Mouse (Mus musculus) erythroblast, embryonic 14.5 days (primary cell): ENCODE data around the gene Sgip1.

Source experiments
- GATA1 ChIP-seq: IDR thresholded peaks from 2 replicates; pipeline ENCODE4 v1.6.1; 2012; ENCODE audit warnings: low read length, inconsistent platforms, mixed read lengths
- TAL1 ChIP-seq: IDR thresholded peaks from 3 replicates; pipeline ENCODE4 v1.6.1; 2012; ENCODE audit warnings: low read length, inconsistent platforms, mixed read lengths

DNA sequence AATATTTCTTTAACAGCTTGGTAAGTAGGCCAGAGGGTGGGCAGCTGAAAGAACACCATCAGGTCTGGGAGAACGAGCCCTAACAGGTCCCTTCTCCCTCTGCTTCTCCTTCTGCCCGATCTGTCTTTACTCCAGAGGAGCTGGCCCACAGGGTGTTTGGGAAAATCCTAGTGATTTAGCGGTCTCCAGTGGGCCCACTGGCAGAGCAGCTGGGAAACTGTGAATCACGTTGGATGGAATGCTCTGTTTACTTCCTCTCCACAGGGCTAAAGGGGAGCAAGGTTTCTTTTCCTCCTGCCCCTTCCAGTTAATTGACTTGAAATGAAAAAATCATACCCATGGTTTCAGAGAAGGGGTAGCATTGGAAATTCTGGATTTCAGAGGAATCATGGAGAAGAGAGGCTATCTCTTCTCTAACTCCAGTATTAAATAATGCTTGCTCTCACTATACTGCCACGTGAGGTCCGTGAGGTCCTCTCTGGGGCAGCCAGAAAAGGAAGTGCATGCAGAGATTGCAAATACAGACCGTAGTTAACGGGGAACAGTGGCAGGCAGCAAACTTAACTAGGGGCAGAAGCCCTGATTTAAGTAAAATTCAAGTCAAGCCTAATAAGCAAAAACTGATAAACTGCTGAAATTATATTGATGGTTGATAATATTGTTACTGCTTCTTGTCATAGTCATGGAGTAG, 51.1 kb downstream of the Sgip1 start:
- no peak for TF ChIP-seq GATA1
- no peak for TF ChIP-seq TAL1
